Mouse (Mus musculus) C2C12 (cell line): ENCODE measurements around the gene Vmn2r3.

Source experiments
- CEBPB ChIP-seq: IDR thresholded peaks from one replicate; pipeline ENCODE4 v1.6.1; 2011; ENCODE audit warnings: low read depth, mild to moderate bottlenecking, control low read depth, moderate library complexity
- CTCF ChIP-seq: IDR thresholded peaks from one replicate; pipeline ENCODE4 v1.5.1; 2011; ENCODE audit not compliant: control insufficient read depth, insufficient read depth, insufficient read length
- MYOD1 ChIP-seq: IDR thresholded peaks from one replicate; pipeline ENCODE4 v1.6.1; 2011; ENCODE audit warnings: low read depth; ENCODE audit not compliant: control insufficient read depth, insufficient read length
- USF1 ChIP-seq: IDR thresholded peaks from one replicate; pipeline ENCODE4 v1.6.1; 2011; ENCODE audit warnings: low read depth, mild to moderate bottlenecking, control low read depth, moderate library complexity

DNA sequence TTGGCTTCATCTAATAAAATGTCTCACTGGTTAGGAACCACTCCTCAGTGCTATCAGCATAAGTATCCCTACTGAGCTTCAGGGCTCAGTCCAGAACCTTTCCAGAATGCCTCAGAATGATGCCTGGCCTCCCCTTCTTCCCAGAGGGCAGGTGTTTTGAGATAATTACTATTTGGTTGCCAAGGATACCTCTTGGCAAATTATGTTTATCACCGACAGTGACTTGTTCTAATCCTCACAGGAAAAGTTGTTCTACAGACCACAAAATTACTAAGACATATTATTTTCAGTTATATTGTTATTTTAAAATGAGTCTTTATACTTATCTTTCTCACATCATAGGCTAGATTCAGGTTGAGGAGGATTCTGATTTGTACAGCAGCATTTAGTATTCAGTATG lies at the start of gene Vmn2r3:
- no peak for TF ChIP-seq CTCF
- TF ChIP-seq CEBPB = no peak
- TF ChIP-seq MYOD1 = no peak
- no peak for TF ChIP-seq USF1
